Mouse (Mus musculus): ENCODE results near the gene Thumpd2. TPM values are rescaled to one million over a fixed set of nuclear protein-coding genes. Genes with fewer than 3 reads are reported as not detected.

Gene Thumpd2
- polyA plus RNA-seq, 1 experiment: 1.3 TPM

Other genes with a start within 250 kb of the Thumpd2 start
- not detected in 2 replicates for gene Tmem178, start 120.5 kb downstream of the Thumpd2 start, polyA plus RNA-seq (2012; ENCODE audit: insufficient read depth, insufficient read length, missing spikeins)

All from brown adipose tissue, adult 24 weeks (tissue).